Mouse (Mus musculus): ENCODE results near the gene Pnma3.

DNA sequence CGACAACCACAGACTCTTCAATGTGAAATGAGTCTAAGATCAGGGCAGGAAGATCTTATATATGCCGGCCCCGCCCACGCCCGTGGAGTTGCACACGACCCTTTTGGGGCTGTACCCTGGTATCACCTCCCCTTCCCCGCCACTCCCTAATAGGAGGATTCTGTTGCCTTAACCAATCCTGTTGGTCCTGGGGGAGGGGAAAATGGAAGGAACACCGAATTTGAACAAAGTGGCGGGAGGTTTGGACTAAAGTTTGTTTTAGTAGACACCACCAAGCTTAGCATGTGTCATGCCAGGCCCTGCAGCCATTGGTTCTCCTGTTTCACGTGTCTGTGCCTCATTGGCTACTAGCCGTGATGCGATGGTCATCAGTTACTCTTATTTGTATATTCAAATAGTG is 24.9 kb upstream of the Pnma3 start:
- no peak for TF ChIP-seq POLR2A (IDR thresholded peaks at IDR 0.05; ENCODE audit: low read depth, low read length)
- no peak for TF ChIP-seq CTCF (conservative IDR thresholded peaks at IDR 0.05; ENCODE audit: insufficient read depth, insufficient read length, low read depth, low read length)

Measured in kidney, adult 2 months (tissue).